Mouse (Mus musculus) heart, postnatal 14 days (tissue): ENCODE results near the gene Tceal8. TPM values are rescaled to one million over a fixed set of nuclear protein-coding genes. Genes with fewer than 3 reads are reported as not detected.
A peak's percentile ranks its signal among the peaks of the same experiment; 100 is the strongest.
"Not testable (repeated sequence)": the region's sequence is repeated elsewhere in the genome, so short reads cannot be mapped to it uniquely, and the experiment has no call there.

Source experiments
- DNase-seq, 2 experiments: peaks; one replicate each; pipeline ENCODE4 v3.0.0; 2021 to 2022
- intact Hi-C: fragments of 180-260 bp; cut with DNase I; formaldehyde crosslinking; loops from one replicate; pipeline ENCODE4 v1.15.1; 2025
- microRNA-seq, 2 experiments: library from miRNA; unstranded; fragments of <30 nt; microRNA quantifications; one replicate each; pipeline ENCODE4 v1.2.0; 2021 to 2022
- total RNA-seq, 2 experiments: library from RNA; stranded (reverse); gene quantifications; 2 replicates each; pipeline ENCODE4 v1.2.3; 2021

Tceal8 gene
- total RNA-seq, 2 experiments from 2014 or later: 27.2 to 34.4 TPM

DNA sequence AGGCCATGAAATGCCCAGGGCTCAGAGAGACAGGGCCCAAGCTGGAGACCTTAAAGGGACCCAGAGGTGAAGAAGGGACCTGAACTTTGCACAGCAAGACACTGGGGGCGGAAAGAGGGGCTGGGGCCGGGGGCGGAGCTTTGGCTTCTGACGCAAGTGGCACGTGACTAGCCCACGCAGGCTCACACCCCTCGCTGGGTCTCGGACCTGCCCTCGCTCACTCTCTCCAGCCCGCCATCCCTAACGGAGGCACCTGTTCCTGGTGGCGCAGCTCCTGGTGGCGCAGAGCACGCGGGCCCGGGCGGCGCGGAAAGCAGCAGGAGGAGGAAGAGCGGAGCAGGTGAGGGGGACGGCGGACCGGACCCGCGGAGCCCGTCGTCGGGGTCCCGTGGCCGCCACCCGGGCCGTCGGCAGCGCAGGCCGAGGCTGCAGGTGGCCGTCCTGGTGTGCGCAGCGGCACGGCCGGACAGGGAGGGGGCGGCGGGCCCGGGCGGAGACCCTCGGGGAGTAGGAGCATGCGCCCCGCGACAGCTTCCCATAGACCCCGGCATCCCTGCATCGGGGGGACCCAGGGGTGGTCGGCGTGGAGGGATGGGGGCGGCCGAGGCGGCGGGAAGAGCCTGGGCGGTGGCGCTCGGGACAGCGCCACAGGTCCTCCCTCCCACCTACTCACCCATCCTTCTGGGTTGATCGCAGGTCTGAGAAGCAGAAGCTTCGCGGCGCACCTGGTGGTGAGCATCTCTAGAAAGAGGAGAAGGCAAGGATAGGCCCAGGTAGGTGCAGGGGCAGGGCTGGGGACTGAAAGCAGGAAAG is 33.1 kb downstream of the Tceal8 start, which contains the start of gene Bex4:
TSS of gene Bex4 (plus strand) at position 170 of the 813 bp plus-strand sequence.
- DNase-seq, intact Hi-C loops: not testable (repeated sequence)

DNA sequence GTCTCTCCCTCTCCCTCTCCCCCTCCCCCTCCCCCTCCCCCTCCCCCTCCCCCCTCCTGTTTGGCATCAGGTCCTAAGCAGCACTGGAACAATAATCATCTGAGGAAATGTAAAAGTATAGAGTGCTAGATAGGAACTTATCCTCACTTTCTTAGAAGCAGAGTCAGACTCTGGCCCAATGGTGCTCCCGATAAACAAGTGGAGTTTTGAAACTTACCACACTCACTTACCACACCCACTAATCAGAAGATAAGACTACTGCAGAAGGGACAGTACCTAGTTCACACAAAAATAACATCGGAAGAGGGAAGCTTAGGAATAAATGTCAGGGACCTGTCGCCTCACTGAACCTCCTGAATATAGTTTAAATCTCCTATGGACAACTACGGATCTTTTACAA is 36.6 kb downstream of the Tceal8 start:
- no peak for DNase-seq
- intact Hi-C loops: no loop called here

DNA sequence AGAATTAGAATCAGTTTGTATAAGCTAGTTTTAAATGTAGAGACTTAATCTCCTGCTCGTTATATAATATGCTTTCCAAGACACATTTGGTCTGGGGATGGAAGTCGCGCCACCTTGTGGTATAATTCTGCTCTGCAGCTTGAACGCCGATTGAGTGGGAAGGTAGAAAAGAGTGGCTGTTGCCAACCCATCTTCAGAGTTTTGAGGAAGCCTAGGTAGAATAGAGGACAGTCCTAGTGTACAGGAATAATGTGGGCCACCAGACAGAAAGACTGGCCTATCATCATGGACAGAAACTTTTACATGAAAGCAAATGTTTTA is 44.4 kb downstream of the Tceal8 start:
- peak; percentile 5 to 36 for DNase-seq
- intact Hi-C loops: no loop called here

DNA sequence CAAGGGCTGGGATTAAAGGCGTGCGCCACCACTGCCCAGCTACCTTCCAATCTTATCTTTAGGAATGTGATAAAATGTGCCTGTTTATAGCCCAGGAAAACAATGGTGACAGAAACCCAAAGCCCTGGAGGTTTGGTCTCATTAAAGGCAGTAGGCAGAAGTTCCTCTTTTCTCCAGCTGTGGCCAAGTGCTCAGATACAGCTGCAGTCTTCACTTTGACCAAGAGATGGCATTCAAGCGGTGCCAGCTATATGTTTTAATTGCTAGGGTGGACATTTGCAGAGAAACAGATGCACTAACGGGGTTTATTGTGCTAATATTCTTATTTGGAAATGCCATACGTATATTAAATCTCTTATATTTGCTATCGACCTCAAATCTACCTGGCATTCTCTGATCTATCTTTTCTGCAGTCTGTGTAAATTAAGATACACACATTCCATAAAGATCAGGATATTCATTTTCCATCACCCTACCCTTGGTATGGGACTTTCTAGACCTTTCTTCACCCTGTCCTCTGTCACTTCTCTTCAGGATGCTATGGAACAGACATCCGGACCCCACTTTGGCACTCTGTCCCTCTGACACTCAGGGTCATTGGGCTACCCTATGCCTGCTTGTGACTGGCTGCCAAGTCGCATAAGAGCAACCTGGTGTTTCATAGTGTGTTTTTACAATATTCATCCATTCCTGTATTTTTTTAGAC is 45.0 kb downstream of the Tceal8 start:
- intact Hi-C loops: no loop called here
- no peak for DNase-seq

Small RNAs within 50 kb of the gene (microRNA-seq; reads per million reads assigned to microRNA genes)
- 0 reads per million in 2 experiments for gene Mir6383

Other genes with a start within 250 kb of the Tceal8 start
- gene Arxes2, start 178.5 kb downstream of the Tceal8 start, total RNA-seq: 1 to 10 TPM; 3.1 to 5.2 TPM
- 1 to 10 TPM; 1.3 to 1.6 TPM for gene Arxes1, start 139.0 kb downstream of the Tceal8 start, total RNA-seq
- gene Bex2, start 104.1 kb downstream of the Tceal8 start, total RNA-seq: under 1 TPM in 1 of 2 experiments, not detected in 1; 0.59 TPM
- gene Nxf3, start 87.1 kb downstream of the Tceal8 start, total RNA-seq: not detected
- gene Bex4, start 33.3 kb downstream of the Tceal8 start, total RNA-seq: 1 to 10 TPM in 1 of 2 experiments, under 1 TPM in 1; 0.71 to 1.7 TPM
- 1 to 10 TPM; 1.6 to 1.7 TPM for gene Tceal5, start 31.5 kb upstream of the Tceal8 start, total RNA-seq
- gene Tceal7, start 42.4 kb upstream of the Tceal8 start, total RNA-seq: 1 to 10 TPM; 1.9 to 2.0 TPM
- 1 to 10 TPM; 2.9 to 7.0 TPM for gene Bex1, start 43.2 kb upstream of the Tceal8 start, total RNA-seq
- gene Tceal9, start 72.7 kb upstream of the Tceal8 start, total RNA-seq: 10 to 100 TPM; 48.5 to 49.3 TPM
- 10 to 100 TPM; 28.7 to 30.9 TPM for gene Bex3, start 97.9 kb upstream of the Tceal8 start, total RNA-seq